Mouse (Mus musculus): ENCODE measurements around the gene Wrnip1. TPM values are rescaled to one million over a fixed set of nuclear protein-coding genes. Genes with fewer than 3 reads are reported as not detected.

Gene Wrnip1
- 16.8 and 19.4 TPM in 2 replicates for polyA plus RNA-seq (2016; fragmentation: Nextera tagmentation; extraction: Ambion mirVana)

DNA sequence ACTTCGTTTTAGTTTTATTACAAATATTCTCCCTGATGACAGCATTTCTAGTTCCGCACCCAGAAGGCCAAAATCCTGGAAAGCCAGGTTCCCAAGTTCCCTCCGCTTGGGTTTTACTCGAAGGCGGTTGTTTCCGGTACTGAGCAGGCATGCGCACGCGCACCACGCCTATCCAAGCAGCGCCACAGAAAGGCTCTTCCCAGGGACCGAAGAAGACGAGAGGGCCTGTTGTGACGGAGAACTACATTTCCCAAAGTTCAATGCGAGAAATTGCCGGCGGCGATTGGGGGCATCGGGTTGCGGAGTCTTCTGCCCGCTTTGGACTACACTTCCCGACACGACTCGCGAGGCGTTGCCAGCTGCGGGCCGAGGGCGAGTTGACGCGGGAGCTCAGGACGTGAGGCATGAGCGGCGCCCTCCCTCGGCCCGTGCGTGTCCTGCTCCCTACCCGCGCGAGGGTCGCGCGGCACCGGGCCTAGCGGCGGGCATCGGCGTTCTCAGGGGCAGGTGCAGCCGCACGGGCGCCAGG lies at the start of gene Wrnip1:
Wrnip1 (plus strand) TSS at position 346 of the 529 bp plus-strand sequence.
- peaks cover 33% of the 10 kb centered on the region for H3K4me1 ChIP-seq (replicated peaks)
- H3K27ac ChIP-seq = peak within 1 kb of the TSS; percentile 89
- H3K36me3 ChIP-seq = peaks cover 9% of the 10 kb centered on the region
- WGBS = under 1% methylated on average over 51 of the region's 51 CpGs
- no peaks in the 10 kb centered on the region for H3K9me3 ChIP-seq
- peak; percentile 98 for DNase-seq (ENCODE audit: low spot score)
- peak within 1 kb of the TSS; percentile 85 for H3K4me3 ChIP-seq
- H3K27me3 ChIP-seq (ENCODE audit: insufficient read depth, poor library complexity, severe bottlenecking) = no peaks in the 10 kb centered on the region

DNA sequence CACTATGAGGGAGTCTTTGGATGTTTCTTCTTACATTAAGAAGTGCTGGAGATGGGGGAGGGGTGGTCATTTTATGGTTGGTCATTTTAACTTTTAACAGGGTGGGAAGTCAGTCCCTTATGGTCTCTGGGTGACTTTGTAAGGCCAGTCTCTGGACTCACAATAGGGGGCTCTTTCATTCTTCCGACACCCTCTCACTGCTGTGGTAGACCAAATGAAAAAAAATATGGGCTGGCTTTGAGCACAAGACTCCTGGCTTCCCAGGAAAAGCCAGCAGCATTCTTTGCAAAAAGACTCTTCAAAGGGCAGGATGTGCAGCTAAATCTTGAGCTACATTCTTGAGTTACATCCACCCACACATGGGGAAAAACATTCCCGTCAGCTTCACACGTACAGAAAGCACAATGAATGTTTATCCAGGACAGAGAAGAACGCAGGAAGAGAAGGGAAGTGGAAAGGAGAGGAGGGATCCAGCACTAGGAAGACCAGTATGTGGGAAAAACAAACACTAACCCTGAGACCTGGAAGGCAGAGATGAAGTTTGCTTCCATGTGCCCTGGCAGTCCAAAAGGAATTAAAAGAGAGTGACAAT lies 49.7 kb upstream of the Wrnip1 start:
- no peak for DNase-seq (ENCODE audit: low spot score)
- 46% methylated on average over 4 of the region's 4 CpGs for WGBS
- Histone ChIP-seq H3K9me3 (no peaks in the 10 kb centered on the region), H3K4me1 (replicated peaks) (no peaks in the 10 kb centered on the region), H3K27me3 (ENCODE audit: insufficient read depth, poor library complexity, severe bottlenecking) (no peaks in the 10 kb centered on the region), H3K4me3 (no peak overlapping the region), H3K27ac (no peak overlapping the region), H3K36me3 (no peaks in the 10 kb centered on the region)

DNA sequence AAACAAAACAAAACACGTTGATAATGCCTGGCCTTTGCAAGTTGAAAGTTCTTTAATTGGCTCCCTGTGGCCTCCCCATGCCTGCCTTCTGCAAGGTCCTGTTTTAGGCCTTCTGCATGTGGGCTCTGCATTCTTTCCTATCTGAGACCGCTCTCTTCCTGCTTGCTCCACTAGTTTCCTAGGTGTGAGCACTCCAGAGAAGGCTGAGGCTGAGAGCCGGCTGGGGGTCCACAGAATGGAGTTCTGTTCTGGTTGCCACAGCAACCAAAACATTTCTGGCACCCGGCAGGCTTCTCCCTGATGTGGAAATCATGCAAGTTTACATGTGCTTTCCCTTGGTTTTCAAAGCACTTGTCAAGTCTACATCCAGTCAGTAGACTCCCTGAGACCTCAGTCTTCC lies 42.8 kb upstream of the Wrnip1 start:
- Histone ChIP-seq H3K27ac (no peak overlapping the region), H3K9me3 (no peaks in the 10 kb centered on the region), H3K4me3 (no peak overlapping the region), H3K36me3 (no peaks in the 10 kb centered on the region), H3K4me1 (replicated peaks) (peaks cover 5% of the 10 kb centered on the region), H3K27me3 (ENCODE audit: insufficient read depth, poor library complexity, severe bottlenecking) (no peaks in the 10 kb centered on the region)
- WGBS = 9% methylated on average over 4 of the region's 4 CpGs
- DNase-seq (ENCODE audit: low spot score) = no peak

DNA sequence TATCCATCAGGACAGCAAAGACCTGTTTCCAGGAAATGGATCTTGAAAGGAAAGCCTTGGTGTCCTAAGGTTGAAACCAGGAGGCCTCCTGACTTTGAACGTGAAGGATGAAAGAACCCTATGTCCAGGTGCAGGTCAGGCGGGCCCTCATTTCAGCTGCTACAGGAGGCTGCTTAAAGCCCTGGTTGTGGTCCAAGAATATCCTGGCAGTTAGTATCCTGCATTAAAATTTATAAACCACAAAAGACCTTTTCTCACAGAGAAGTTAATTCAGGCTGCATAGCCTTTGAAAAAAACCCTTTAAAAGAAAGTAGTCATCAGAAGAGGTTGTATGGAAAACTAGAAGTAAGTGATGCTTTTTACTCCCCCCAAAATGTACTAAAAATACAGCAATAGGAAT lies 41.0 kb upstream of the Wrnip1 start:
- H3K27me3 ChIP-seq (ENCODE audit: insufficient read depth, poor library complexity, severe bottlenecking) = no peaks in the 10 kb centered on the region
- no peak for DNase-seq (ENCODE audit: low spot score)

DNA sequence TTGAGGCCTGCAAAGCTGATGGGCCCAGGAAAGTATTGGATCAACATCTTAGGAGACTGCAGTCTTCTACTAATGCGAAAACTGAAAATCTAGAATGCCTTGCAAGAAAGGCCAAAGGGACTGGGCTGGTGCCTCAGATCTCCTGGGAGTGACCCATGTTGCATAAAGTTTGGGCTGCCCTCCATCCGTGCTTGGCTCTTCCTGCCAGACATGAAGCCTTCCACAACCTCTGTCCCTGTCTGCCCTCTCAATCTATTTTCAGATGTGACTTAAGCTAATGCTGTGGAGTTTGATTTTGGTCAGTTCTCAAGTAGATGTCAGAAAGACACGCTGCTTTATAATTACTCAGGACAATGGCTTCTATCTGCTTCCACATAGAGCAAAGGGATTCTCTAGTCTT lies 38.7 kb upstream of the Wrnip1 start:
- no peak for DNase-seq (ENCODE audit: low spot score)
- no peak overlapping the region for H3K27ac ChIP-seq
- H3K4me1 ChIP-seq (replicated peaks) = peaks cover 10% of the 10 kb centered on the region
- H3K4me3 ChIP-seq = no peak overlapping the region
- no peaks in the 10 kb centered on the region for H3K27me3 ChIP-seq (ENCODE audit: insufficient read depth, poor library complexity, severe bottlenecking)
- H3K9me3 ChIP-seq = no peaks in the 10 kb centered on the region
- H3K36me3 ChIP-seq = no peaks in the 10 kb centered on the region
- WGBS = 91% methylated on average over 3 of the region's 3 CpGs

More for the DNA sequence above, 41.0 kb upstream of the Wrnip1 start:
- no peaks in the 10 kb centered on the region for H3K9me3 ChIP-seq
- 90% methylated on average over 2 of the region's 2 CpGs for WGBS
- H3K4me1 ChIP-seq (replicated peaks) = peaks cover 10% of the 10 kb centered on the region
- H3K27ac ChIP-seq = no peak overlapping the region
- H3K4me3 ChIP-seq = no peak overlapping the region
- no peaks in the 10 kb centered on the region for H3K36me3 ChIP-seq

DNA sequence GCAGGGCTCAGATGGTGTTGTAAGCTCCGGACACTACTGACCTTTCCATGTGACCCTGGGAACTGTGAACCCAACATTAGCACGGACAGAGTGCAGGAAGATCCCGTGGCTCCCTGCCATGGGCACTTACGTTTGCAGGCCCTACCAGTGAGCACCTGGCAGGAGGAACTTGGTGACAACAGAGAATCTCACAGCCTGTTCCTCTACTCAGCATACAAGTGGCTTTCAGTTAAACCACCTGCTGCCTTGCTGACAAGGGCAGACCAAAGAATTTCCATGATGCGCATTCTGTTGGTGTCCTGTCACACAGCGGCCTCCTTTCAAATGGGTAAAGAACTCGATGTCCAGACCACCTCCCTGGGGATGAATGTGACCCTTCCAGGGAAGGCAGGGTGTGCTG lies 37.4 kb upstream of the Wrnip1 start:
- no peaks in the 10 kb centered on the region for H3K36me3 ChIP-seq
- no peaks in the 10 kb centered on the region for H3K9me3 ChIP-seq
- H3K4me3 ChIP-seq = no peak overlapping the region
- H3K4me1 ChIP-seq (replicated peaks) = peaks cover 4% of the 10 kb centered on the region; the same call in 1 of the 2 replicates
- H3K27me3 ChIP-seq (ENCODE audit: insufficient read depth, poor library complexity, severe bottlenecking) = no peaks in the 10 kb centered on the region
- no peak for DNase-seq (ENCODE audit: low spot score)
- no peak overlapping the region for H3K27ac ChIP-seq
- WGBS = 25% methylated on average over 7 of the region's 7 CpGs

DNA sequence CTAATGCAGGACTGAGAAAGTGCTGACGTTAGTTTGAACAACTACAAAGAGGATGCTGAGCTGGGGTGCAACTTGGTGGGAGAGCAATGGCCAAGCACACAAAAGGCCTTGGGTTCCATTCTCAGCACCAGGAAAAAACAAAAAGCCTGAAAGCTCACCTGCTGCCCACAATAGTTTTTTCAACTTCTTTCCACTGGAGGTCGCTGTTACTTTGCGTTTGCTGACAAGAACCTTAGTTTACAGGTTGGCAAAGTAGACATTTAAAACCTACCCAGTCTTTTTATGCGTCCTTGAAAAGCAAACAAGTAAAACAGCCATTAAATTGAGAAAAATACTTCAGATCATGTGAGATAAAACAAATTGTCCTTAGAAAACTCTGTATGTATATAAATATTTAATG lies 33.7 kb upstream of the Wrnip1 start:
- Histone ChIP-seq H3K9me3 (no peaks in the 10 kb centered on the region), H3K36me3 (no peaks in the 10 kb centered on the region), H3K27ac (no peak overlapping the region), H3K4me1 (replicated peaks) (peaks cover 4% of the 10 kb centered on the region; the same call in 1 of the 2 replicates), H3K4me3 (no peak overlapping the region), H3K27me3 (ENCODE audit: insufficient read depth, poor library complexity, severe bottlenecking) (no peaks in the 10 kb centered on the region)
- WGBS = 12% methylated on average over 4 of the region's 4 CpGs
- DNase-seq (ENCODE audit: low spot score) = no peak

DNA sequence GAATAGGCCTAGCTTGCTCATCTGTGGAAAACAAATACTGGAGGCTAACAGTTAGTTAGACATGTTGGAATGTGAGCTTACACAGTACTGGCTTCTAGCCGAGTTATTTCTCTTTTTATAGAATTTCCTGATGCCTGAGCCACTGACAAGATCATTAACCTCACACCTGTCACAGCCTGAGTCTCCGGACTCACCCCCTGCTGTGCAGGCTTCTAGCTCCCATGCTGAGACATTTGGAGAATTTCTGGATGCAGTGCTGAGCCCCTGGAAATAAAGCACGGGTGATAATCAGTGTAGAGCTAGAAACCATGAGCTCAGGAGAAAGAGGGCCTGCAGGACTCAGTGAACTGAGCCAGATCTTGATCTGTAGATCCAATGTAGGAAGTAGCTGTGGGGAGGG lies 31.9 kb upstream of the Wrnip1 start:
- H3K9me3 ChIP-seq = no peaks in the 10 kb centered on the region
- no peak for DNase-seq (ENCODE audit: low spot score)
- no peak overlapping the region for H3K4me3 ChIP-seq
- H3K27ac ChIP-seq = no peak overlapping the region
- H3K27me3 ChIP-seq (ENCODE audit: insufficient read depth, poor library complexity, severe bottlenecking) = no peaks in the 10 kb centered on the region
- WGBS = 17% methylated on average over 3 of the region's 3 CpGs
- no peaks in the 10 kb centered on the region for H3K36me3 ChIP-seq
- H3K4me1 ChIP-seq (replicated peaks) = no peaks in the 10 kb centered on the region

DNA sequence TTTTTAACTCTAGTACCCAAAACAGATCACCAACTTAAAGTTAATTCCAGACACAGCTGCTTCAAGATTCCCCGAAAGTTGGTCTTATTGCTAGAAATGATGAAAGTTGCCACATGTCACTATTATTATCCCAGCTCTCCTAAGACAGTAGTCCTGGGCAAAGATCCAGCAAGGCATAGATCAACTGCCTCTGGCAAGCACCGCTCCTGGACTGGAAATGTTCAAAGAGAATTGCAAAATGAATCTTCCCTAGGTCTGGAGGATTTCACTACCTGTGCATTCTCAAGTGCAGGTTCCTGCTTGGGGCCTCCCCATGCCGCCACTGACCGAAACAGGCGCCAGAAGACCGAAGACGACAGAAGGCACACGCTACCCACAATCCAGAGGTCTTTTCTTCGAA lies 25.9 kb upstream of the Wrnip1 start:
- 91% methylated on average over 9 of the region's 9 CpGs for WGBS
- DNase-seq (ENCODE audit: low spot score) = no peak

DNA sequence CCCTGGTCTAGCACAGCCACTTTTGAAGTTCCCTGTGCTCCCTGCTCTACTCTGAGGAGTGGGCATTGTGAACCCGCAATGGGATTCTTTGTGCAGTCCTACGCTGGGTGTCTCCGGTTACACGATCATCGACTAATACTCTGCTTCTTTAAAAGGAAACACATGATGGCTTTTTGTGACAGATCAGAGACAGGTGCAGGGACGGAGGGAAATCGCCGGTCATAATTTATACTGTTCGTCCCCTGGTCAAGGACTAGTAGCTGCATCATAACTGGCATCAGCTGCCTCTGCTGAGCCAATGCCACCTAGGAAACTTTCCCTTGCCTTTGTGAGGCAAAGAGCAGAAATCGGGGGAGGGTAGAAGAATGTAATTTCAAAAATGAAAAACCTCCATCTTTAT lies 25.5 kb upstream of the Wrnip1 start:
- H3K27me3 ChIP-seq (ENCODE audit: insufficient read depth, poor library complexity, severe bottlenecking) = no peaks in the 10 kb centered on the region
- H3K4me1 ChIP-seq (replicated peaks) = no peaks in the 10 kb centered on the region
- H3K9me3 ChIP-seq = no peaks in the 10 kb centered on the region
- 90% methylated on average over 10 of the region's 10 CpGs for WGBS
- H3K4me3 ChIP-seq = no peak overlapping the region
- no peaks in the 10 kb centered on the region for H3K36me3 ChIP-seq
- no peak overlapping the region for H3K27ac ChIP-seq
- no peak for DNase-seq (ENCODE audit: low spot score)

More for the DNA sequence above, 25.9 kb upstream of the Wrnip1 start:
- H3K4me1 ChIP-seq (replicated peaks) = no peaks in the 10 kb centered on the region
- H3K27me3 ChIP-seq (ENCODE audit: insufficient read depth, poor library complexity, severe bottlenecking) = no peaks in the 10 kb centered on the region
- H3K36me3 ChIP-seq = no peaks in the 10 kb centered on the region
- no peaks in the 10 kb centered on the region for H3K9me3 ChIP-seq
- H3K4me3 ChIP-seq = no peak overlapping the region
- H3K27ac ChIP-seq = no peak overlapping the region

DNA sequence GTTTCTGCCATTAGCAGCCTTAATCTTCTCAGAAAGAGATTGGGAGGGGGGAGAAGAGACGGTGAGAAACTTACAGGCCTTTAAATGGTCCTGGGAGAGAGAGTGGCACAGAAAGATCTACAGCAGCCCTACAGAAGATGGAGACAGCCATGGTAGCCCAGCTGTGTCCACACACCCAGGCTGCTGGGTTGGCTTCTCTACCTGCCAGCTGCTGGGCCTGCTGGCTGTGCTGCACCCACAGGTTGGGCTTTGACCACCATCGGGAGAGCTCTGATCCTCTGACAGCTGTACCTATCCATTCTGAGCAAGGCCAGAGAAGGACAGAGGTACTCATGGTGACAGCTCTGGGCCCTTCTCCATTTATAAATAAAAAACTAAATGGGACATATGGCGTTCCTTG lies 23.0 kb upstream of the Wrnip1 start:
- WGBS = 82% methylated on average over 3 of the region's 3 CpGs

DNA sequence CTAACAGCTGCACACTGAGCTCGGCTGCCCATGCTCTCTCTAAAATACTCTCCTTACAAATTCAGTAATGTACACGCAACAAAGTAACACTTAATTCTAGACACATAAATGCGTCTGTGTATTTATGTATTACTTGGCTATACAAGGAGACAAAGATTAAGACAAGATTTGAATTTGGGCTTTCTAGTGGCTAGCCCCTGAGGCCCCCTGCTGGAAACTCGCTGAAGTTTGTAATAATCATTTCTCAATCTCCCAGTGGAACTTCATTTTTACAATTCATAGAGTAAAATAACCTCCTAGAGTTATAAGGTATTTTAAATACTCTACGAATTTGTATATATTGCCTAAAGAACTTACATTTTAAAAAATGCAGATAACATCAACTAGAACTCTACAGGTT lies 18.8 kb upstream of the Wrnip1 start:
- H3K4me1 ChIP-seq (replicated peaks) = no peaks in the 10 kb centered on the region
- H3K4me3 ChIP-seq = no peak overlapping the region
- no peak for DNase-seq (ENCODE audit: low spot score)
- H3K27ac ChIP-seq = no peak overlapping the region
- WGBS = 72% methylated on average over 5 of the region's 5 CpGs
- H3K9me3 ChIP-seq = no peaks in the 10 kb centered on the region
- H3K36me3 ChIP-seq = no peaks in the 10 kb centered on the region
- no peaks in the 10 kb centered on the region for H3K27me3 ChIP-seq (ENCODE audit: insufficient read depth, poor library complexity, severe bottlenecking)

More for the DNA sequence above, 23.0 kb upstream of the Wrnip1 start:
- DNase-seq (ENCODE audit: low spot score) = no peak
- Histone ChIP-seq H3K4me3 (no peak overlapping the region), H3K4me1 (replicated peaks) (no peaks in the 10 kb centered on the region), H3K27me3 (ENCODE audit: insufficient read depth, poor library complexity, severe bottlenecking) (no peaks in the 10 kb centered on the region), H3K36me3 (no peaks in the 10 kb centered on the region), H3K9me3 (no peaks in the 10 kb centered on the region), H3K27ac (no peak overlapping the region)

DNA sequence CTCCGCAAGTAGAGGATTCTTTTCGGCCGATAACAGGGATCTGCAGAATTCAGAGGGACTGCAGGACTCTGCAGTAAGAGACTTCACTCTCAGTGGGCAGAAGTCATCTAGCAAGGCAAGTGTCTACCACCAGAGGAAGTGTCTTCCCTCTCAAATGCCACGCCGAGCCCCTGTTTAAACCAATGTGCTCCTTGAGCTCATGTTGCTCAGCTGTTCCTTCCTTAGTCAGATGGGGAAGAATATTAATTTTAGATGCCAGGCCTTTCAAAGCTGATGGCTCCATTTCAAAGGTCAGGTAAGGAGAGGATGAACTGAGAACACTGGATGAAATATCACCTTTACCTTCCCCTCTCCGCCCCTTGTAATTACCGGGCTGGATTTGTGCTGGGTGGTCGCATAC lies 18.0 kb upstream of the Wrnip1 start, which contains the start of gene Mylk4:
Mylk4 (minus strand) TSS at position 139 of the 400 bp plus-strand sequence.
- H3K27ac ChIP-seq = no peak within 1 kb of the TSS
- 84% methylated on average over 8 of the region's 8 CpGs for WGBS
- DNase-seq (ENCODE audit: low spot score) = no peak
- H3K4me1 ChIP-seq (replicated peaks) = no peaks in the 10 kb centered on the region
- H3K9me3 ChIP-seq = no peaks in the 10 kb centered on the region
- no peaks in the 10 kb centered on the region for H3K27me3 ChIP-seq (ENCODE audit: insufficient read depth, poor library complexity, severe bottlenecking)
- H3K36me3 ChIP-seq = no peaks in the 10 kb centered on the region
- no peak within 1 kb of the TSS for H3K4me3 ChIP-seq
